Mouse (Mus musculus) embryonic facial prominence, embryonic 10.5 days (tissue): ENCODE measurements at regions not wholly inside any gene's neighbourhood (a gene's known extent, or its start where the extent isn't known, plus 50 kb on each side); places are given as distances from the start of the nearest gene placed in this dataset.

Source experiments
- DNase-seq: peaks from one replicate; pipeline ENCODE4 v3.0.0-alpha.2; 2017; ENCODE audit warnings: low spot score
- H3K27ac ChIP-seq: fragments of 300-500 bp; sonication (generic); replicated peaks from 2 replicates; pipeline ENCODE4 v1.5.1; 2016; ENCODE audit warnings: mild to moderate bottlenecking
- H3K27me3 ChIP-seq: fragments of 300-500 bp; sonication (generic); replicated peaks from 2 replicates; pipeline ENCODE4 v1.6.1; 2016; ENCODE audit warnings: low read depth, mild to moderate bottlenecking; ENCODE audit not compliant: poor library complexity, severe bottlenecking
- H3K36me3 ChIP-seq: fragments of 300-500 bp; sonication (generic); replicated peaks from 2 replicates; pipeline ENCODE4 v1.6.1; 2016; ENCODE audit warnings: mild to moderate bottlenecking, moderate library complexity
- H3K4me1 ChIP-seq: fragments of 300-500 bp; sonication (generic); 2 replicates; pipeline ENCODE4 v1.6.1; 2016
- H3K4me3 ChIP-seq: fragments of 300-500 bp; sonication (generic); 2 replicates; pipeline ENCODE4 v1.5.1; 2016; ENCODE audit warnings: mild to moderate bottlenecking, moderate library complexity
- H3K9me3 ChIP-seq: fragments of 300-500 bp; sonication (generic); 2 replicates; pipeline ENCODE4 v1.6.1; 2016; ENCODE audit warnings: mild to moderate bottlenecking
- WGBS: fragments of 180-500 bp; shearing (Covaris S2); methylation state at CpG from one replicate; pipeline ENCODE4 v1.1.7; 2016; 5-methylcytosine and 5-hydroxymethylcytosine counted together

- Histone ChIP-seq H3K4me1 (peaks cover 4% of the 10 kb centered on the region), H3K27ac (no peak overlapping the region), H3K4me3 (no peak overlapping the region), H3K27me3 (no peaks in the 10 kb centered on the region), H3K36me3 (no peaks in the 10 kb centered on the region), H3K9me3 (no peaks in the 10 kb centered on the region; the same call in 1 of the 2 replicates)
- 23% methylated on average over 6 of the region's 6 CpGs for WGBS
- no peak for DNase-seq
Observed at GRCm38 (mm10) chr4:22263903-22264302, 93.4 kb upstream of the Fbxl4 start.

GRCm38 (mm10) chr4:22269064-22269463 lies 88.3 kb upstream of the Fbxl4 start:
- Histone ChIP-seq H3K27me3 (no peaks in the 10 kb centered on the region), H3K9me3 (no peaks in the 10 kb centered on the region), H3K4me1 (peaks cover under 1% of the 10 kb centered on the region), H3K36me3 (no peaks in the 10 kb centered on the region), H3K27ac (no peak overlapping the region), H3K4me3 (no peak overlapping the region)
- 59% methylated on average over 6 of the region's 6 CpGs for WGBS
- no peak for DNase-seq

- Histone ChIP-seq H3K27ac (no peak overlapping the region), H3K27me3 (no peaks in the 10 kb centered on the region), H3K4me1 (no peaks in the 10 kb centered on the region), H3K4me3 (no peak overlapping the region), H3K9me3 (no peaks in the 10 kb centered on the region), H3K36me3 (no peaks in the 10 kb centered on the region)
- DNase-seq = no peak
- 76% methylated on average over 4 of the region's 4 CpGs for WGBS
Observed at GRCm38 (mm10) chr4:22274178-22274577, 83.2 kb upstream of the Fbxl4 start.

- Histone ChIP-seq H3K27ac (no peak overlapping the region), H3K4me3 (no peak overlapping the region)
- 72% methylated on average over 4 of the region's 4 CpGs for WGBS
Observed at GRCm38 (mm10) chr4:22282536-22283323, 74.6 kb upstream of the Fbxl4 start.

GRCm38 (mm10) chr4:22292169-22292568 lies 65.2 kb upstream of the Fbxl4 start:
- Histone ChIP-seq H3K9me3 (no peaks in the 10 kb centered on the region), H3K4me3 (no peak overlapping the region), H3K4me1 (no peaks in the 10 kb centered on the region), H3K27ac (no peak overlapping the region), H3K27me3 (no peaks in the 10 kb centered on the region), H3K36me3 (no peaks in the 10 kb centered on the region)
- WGBS = 77% methylated on average over 3 of the region's 3 CpGs
- DNase-seq = no peak

More at GRCm38 (mm10) chr4:22282536-22283323, 74.6 kb upstream of the Fbxl4 start:
- no peaks in the 10 kb centered on the region for H3K36me3 ChIP-seq
- no peaks in the 10 kb centered on the region for H3K27me3 ChIP-seq
- H3K9me3 ChIP-seq = no peaks in the 10 kb centered on the region
- no peak for DNase-seq
- no peaks in the 10 kb centered on the region for H3K4me1 ChIP-seq

- no peaks in the 10 kb centered on the region for H3K36me3 ChIP-seq
Observed at GRCm38 (mm10) chr4:22300206-22300605, 57.1 kb upstream of the Fbxl4 start.

GRCm38 (mm10) chr4:22301148-22301942 lies 56.0 kb upstream of the Fbxl4 start:
- Histone ChIP-seq H3K36me3 (no peaks in the 10 kb centered on the region), H3K9me3 (no peaks in the 10 kb centered on the region), H3K27me3 (no peaks in the 10 kb centered on the region), H3K4me1 (no peaks in the 10 kb centered on the region), H3K4me3 (no peak overlapping the region), H3K27ac (no peak overlapping the region)
- 75% methylated on average over 9 of the region's 9 CpGs for WGBS
- DNase-seq = no peak

More at GRCm38 (mm10) chr4:22300206-22300605, 57.1 kb upstream of the Fbxl4 start:
- 94% methylated on average over 7 of the region's 7 CpGs for WGBS
- Histone ChIP-seq H3K27ac (no peak overlapping the region), H3K4me1 (no peaks in the 10 kb centered on the region), H3K27me3 (no peaks in the 10 kb centered on the region), H3K4me3 (no peak overlapping the region), H3K9me3 (no peaks in the 10 kb centered on the region)
- DNase-seq = no peak

- H3K27me3 ChIP-seq = no peaks in the 10 kb centered on the region
- no peaks in the 10 kb centered on the region for H3K36me3 ChIP-seq
- no peaks in the 10 kb centered on the region for H3K9me3 ChIP-seq
- H3K4me3 ChIP-seq = no peak overlapping the region
- no peaks in the 10 kb centered on the region for H3K4me1 ChIP-seq
- 72% methylated on average over 4 of the region's 4 CpGs for WGBS
- DNase-seq = no peak
- no peak overlapping the region for H3K27ac ChIP-seq
Observed at GRCm38 (mm10) chr4:22301943-22302215, 55.5 kb upstream of the Fbxl4 start.

- Histone ChIP-seq H3K4me1 (no peaks in the 10 kb centered on the region), H3K27me3 (no peaks in the 10 kb centered on the region), H3K9me3 (no peaks in the 10 kb centered on the region), H3K27ac (no peak overlapping the region), H3K4me3 (no peak overlapping the region), H3K36me3 (no peaks in the 10 kb centered on the region)
- 91% methylated on average over 1 of the region's 1 CpGs for WGBS
- DNase-seq = no peak
Observed at GRCm38 (mm10) chr4:22302262-22302661, 55.1 kb upstream of the Fbxl4 start.
